Mouse (Mus musculus) liver, adult 2 months (tissue): ENCODE results near the gene Ttc21a. TPM values are rescaled to one million over a fixed set of nuclear protein-coding genes. Genes with fewer than 3 reads are reported as not detected.

Experiments used
- DNase-seq: peaks from one replicate; pipeline ENCODE4 v3.0.0-alpha.2; 2011; ENCODE audit warnings: low read depth, low spot score; ENCODE audit errors: extremely low read depth
- H3K27ac ChIP-seq: fragments of 200-500 bp; replicated peaks from 2 replicates; pipeline ENCODE4 v1.5.1; 2012; ENCODE audit warnings: low read depth, mild to moderate bottlenecking, control low read depth, inconsistent platforms, low read length; ENCODE audit not compliant: insufficient read depth
- H3K27me3 ChIP-seq: fragments of 200-500 bp; 2 replicates; pipeline ENCODE4 v1.6.1; 2012; ENCODE audit warnings: mild to moderate bottlenecking, moderate library complexity, low read length, inconsistent platforms; ENCODE audit not compliant: control insufficient read depth, insufficient read depth
- H3K36me3 ChIP-seq: fragments of 200-500 bp; 2 replicates; pipeline ENCODE4 v1.6.1; 2012; ENCODE audit warnings: low read length, inconsistent platforms; ENCODE audit not compliant: control insufficient read depth, insufficient read depth
- H3K4me1 ChIP-seq: fragments of 200-500 bp; 2 replicates; pipeline ENCODE4 v1.6.1; 2011; ENCODE audit warnings: low read length; ENCODE audit not compliant: control insufficient read depth, insufficient read depth
- H3K4me3 ChIP-seq: fragments of 200-500 bp; 2 replicates; pipeline ENCODE4 v1.5.1; 2011; ENCODE audit warnings: low read depth, mild to moderate bottlenecking, control low read depth, low read length, moderate library complexity; ENCODE audit not compliant: insufficient read depth
- H3K79me2 ChIP-seq: fragments of 200-500 bp; 2 replicates; pipeline ENCODE4 v1.6.1; 2012; ENCODE audit warnings: inconsistent platforms, mild to moderate bottlenecking, low read length, moderate library complexity; ENCODE audit not compliant: control insufficient read depth, insufficient read depth
- H3K9ac ChIP-seq: fragments of 200-500 bp; 2 replicates; pipeline ENCODE4 v1.6.1; 2012; ENCODE audit warnings: low read depth, mild to moderate bottlenecking, control low read depth, inconsistent platforms, low read length
- CTCF ChIP-seq: fragments of 200-500 bp; IDR thresholded peaks from 2 replicates; pipeline ENCODE4 v1.5.1; 2011; ENCODE audit warnings: low read depth, low read length, control low read depth
- POLR2A ChIP-seq: fragments of 200-500 bp; IDR thresholded peaks from 2 replicates; pipeline ENCODE4 v1.6.1; 2011; ENCODE audit warnings: low read length, control low read depth; ENCODE audit not compliant: insufficient read depth; ENCODE audit errors: extremely low read depth
- WGBS: fragments of 180-500 bp; shearing (Covaris S2); methylation state at CpG from one replicate; pipeline ENCODE4 v1.1.7; 2018; 5-methylcytosine and 5-hydroxymethylcytosine counted together
- polyA plus RNA-seq: library from polyadenylated mRNA; depleted of rRNA; stranded (reverse); fragments of >200 nt; gene quantifications from 2 replicates; pipeline ENCODE4 v1.2.3, GENCODE M21; 2012
- total RNA-seq: library from RNA; depleted of rRNA; stranded (reverse); fragments of >200 nt; gene quantifications from 2 replicates; pipeline ENCODE4 v1.2.3, GENCODE M21; 2014

Gene Ttc21a
- total and polyA plus RNA-seq, 2 experiments: not detected

DNA sequence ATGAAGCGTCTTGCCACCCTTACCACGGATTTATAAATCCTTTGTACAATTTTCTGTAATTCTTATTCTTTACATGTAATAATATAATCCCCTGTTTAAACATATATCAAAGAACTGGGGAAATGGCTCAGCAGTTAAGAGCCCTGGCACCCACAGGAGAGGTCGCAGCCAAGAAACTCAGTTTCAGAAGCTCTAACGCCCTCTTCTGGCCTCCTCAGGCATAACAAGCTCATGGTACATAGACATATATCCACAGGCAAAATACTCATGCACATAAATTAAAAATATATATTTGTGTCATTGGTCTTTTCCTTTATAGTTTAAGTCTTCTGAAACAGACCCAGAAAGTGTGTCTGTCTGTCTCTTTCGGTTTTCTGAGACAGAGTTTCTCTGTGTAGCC is 37.2 kb downstream of the Ttc21a start:
- Histone ChIP-seq H3K4me1 (peaks cover 29% of the 10 kb centered on the region), H3K27me3 (no peaks in the 10 kb centered on the region), H3K79me2 (peaks cover 26% of the 10 kb centered on the region), H3K4me3 (no peak overlapping the region), H3K27ac (no peak overlapping the region), H3K9ac (no peak overlapping the region), H3K36me3 (peaks cover 25% of the 10 kb centered on the region)
- DNase-seq: no peak
- WGBS: 79% methylated on average over 5 of the region's 5 CpGs
- TF ChIP-seq CTCF: peak; percentile 44
- no peak for TF ChIP-seq POLR2A

DNA sequence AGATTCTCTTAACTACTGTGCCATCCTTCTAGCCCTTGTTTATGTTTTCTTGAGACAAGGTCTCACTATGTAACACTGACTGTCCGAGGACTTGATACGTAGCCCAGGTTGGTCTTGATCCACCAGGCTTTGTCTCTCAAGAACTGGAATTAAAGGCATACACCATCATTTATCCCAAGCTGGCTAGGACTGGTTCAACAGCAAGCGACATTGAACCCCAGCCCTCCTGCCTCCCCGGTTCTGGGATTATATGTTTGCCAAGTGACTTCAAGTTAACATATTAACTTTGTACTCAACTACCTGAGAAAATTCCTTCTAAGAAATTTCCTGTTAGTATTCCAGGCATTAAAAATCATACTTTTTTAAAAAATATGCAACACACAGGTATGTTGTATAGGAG is 37.9 kb downstream of the Ttc21a start:
- Histone ChIP-seq H3K27me3 (no peaks in the 10 kb centered on the region), H3K9ac (no peak overlapping the region), H3K79me2 (peaks cover 31% of the 10 kb centered on the region), H3K4me3 (no peak overlapping the region), H3K36me3 (peaks cover 25% of the 10 kb centered on the region), H3K4me1 (peaks cover 34% of the 10 kb centered on the region), H3K27ac (no peak overlapping the region)
- DNase-seq: no peak
- no peak for TF ChIP-seq POLR2A
- no peak for TF ChIP-seq CTCF
- WGBS: 59% methylated on average over 4 of the region's 4 CpGs

DNA sequence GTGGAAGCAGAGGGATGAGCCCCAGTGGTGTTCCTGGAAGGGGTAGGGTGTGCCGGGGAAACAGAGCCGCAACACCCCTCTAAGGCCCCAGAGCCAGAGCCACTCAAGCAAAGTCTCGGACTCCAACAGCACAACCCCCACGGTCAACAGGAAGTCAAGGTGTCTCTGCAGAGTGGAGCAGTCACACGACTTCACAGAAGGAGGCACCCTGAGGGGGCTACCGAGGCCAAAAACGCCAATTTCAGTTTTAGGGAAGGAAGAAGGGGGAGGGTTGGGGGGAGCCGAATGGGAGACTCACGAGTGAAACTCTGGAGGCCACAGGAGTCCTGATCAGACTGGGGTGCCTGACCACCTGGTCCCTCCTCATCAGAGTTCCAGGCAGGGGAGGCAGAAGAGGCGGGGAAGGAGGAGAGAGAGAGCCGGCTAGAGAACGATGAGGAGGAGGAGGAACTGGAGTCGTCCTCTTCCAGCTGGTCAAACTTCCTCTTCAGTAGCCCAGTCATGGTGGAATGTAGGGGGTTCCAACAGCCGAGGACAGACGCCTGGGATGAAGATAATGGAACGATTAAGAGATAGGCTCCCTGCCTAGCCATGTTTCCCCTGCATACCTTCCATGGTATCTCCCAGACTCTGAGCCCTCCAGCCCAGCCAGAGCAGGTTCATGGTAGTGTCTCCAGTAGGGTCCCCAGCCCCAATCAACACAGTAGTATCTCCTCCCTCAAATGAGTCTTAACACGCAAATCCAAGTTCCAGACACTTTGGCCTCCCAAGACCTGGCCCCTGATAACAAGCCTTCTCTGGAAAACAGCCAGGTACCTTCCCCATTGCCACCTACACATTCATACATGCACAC is 39.5 kb downstream of the Ttc21a start:
- Histone ChIP-seq H3K27me3 (no peaks in the 10 kb centered on the region), H3K27ac (peak overlapping the region; percentile 32; the same call in 1 of the 2 replicates), H3K79me2 (peaks cover 46% of the 10 kb centered on the region), H3K36me3 (peaks cover 21% of the 10 kb centered on the region), H3K4me3 (no peak overlapping the region), H3K4me1 (peaks cover 36% of the 10 kb centered on the region), H3K9ac (no peak overlapping the region; the same call in 1 of the 2 replicates)
- 62% methylated on average over 17 of the region's 17 CpGs for WGBS
- no peak for TF ChIP-seq CTCF
- no peak for TF ChIP-seq POLR2A
- no peak for DNase-seq

DNA sequence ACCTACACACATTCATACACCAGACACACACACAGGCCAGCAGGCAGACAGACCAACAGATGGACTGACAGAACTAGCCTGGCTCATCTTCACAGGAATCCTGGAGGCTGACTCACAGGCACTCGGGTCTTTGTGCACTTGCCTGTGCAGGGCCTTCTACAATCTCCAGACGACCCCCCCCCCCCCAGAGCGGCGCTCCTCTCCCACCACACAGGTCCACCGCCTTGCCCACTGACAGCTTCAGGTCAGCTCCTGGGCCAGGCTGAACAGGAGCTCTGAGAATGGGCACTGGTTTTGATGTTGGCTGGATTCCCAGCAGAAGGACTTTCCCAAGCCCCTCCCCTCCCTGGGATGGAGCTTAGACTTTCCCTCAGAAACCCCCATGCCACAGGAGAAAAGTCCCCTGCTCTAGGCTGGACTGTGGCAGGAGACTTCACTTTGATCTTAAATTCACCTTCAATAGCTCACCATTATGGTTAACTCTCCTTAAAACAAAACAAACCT is 40.2 kb downstream of the Ttc21a start:
- DNase-seq: peak; percentile 46
- Histone ChIP-seq H3K9ac (no peak overlapping the region), H3K36me3 (peaks cover 16% of the 10 kb centered on the region), H3K4me1 (peaks cover 33% of the 10 kb centered on the region), H3K27ac (peak overlapping the region; percentile 32; the same call in 1 of the 2 replicates), H3K27me3 (no peaks in the 10 kb centered on the region), H3K4me3 (no peak overlapping the region), H3K79me2 (peaks cover 50% of the 10 kb centered on the region)
- TF ChIP-seq CTCF: no peak
- no peak for TF ChIP-seq POLR2A
- 23% methylated on average over 5 of the region's 5 CpGs for WGBS

DNA sequence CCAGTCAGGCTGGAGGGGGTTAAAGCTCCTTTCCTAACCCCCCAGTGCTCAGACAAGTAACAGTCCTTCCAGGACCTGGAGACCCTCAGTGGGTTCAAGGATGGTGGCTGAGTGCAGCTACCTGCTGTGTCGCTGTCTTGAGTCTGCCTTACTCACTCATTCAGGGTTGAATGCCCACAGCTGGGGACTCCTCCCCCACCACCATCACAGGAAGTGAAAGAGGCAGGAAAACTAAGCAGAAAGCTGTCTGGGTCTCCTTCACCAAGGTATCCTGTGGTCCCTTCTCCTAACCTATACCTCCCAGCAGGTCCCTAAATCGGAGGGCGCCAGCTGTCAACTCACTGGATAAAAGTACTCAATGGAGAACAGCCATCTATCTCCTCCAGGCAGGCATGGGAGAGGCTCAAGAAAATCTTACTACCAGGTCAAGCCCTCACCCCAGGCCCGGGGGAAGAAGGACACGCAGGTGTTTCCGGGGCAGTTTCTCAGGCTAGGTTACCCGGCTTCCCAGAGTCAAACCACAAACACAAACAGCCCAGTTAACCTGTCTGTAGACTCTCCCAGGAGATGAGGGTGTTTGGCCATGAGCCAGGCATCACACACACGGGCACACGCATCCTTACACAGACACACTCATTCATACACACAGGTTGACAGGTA is 40.9 kb downstream of the Ttc21a start:
- Histone ChIP-seq H3K27ac (no peak overlapping the region), H3K79me2 (peaks cover 57% of the 10 kb centered on the region), H3K9ac (no peak overlapping the region), H3K4me1 (peaks cover 33% of the 10 kb centered on the region), H3K36me3 (peaks cover 16% of the 10 kb centered on the region), H3K27me3 (no peaks in the 10 kb centered on the region), H3K4me3 (no peak overlapping the region)
- no peak for DNase-seq
- TF ChIP-seq CTCF (no peak), POLR2A (no peak)
- 55% methylated on average over 9 of the region's 9 CpGs for WGBS

DNA sequence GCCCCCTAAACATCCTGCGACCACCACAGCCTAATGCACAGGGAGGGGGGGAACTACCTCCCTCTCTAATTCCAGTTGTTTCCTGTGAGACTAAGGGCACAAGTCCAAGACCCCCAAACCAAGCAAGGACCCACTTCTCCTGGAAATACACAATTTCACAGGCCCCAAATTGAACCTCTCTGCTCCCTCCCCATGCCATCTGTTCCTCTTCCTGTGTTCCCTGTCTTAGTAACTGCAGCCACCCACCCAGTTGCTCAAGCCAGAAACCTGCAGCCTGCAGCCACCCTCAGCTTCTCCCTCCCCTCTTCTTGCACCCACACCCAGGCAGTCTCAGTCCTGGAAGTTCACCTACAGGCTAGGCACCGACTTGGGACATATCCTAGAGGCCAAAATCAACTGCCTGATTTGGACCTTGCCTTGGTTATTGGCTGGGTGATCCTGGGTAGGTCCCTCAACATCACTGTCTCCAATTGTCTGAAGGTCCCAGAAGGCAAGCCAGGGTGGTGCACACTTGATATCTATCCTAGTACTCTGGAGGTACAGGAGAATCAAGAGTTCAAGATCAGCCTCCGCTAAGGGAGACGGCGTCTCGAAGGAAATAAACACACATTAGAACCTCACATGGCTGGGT is 41.5 kb downstream of the Ttc21a start:
- DNase-seq: peak; percentile 56
- Histone ChIP-seq H3K79me2 (peaks cover 60% of the 10 kb centered on the region), H3K4me3 (no peak overlapping the region), H3K4me1 (peaks cover 33% of the 10 kb centered on the region), H3K36me3 (peaks cover 14% of the 10 kb centered on the region), H3K27ac (0 out of 2 replicates have a peak overlapping the region, but pooled peaks have one; percentile 6), H3K9ac (peak overlapping the region; percentile 21; the same call in 1 of the 2 replicates), H3K27me3 (no peaks in the 10 kb centered on the region)
- TF ChIP-seq POLR2A (no peak), CTCF (no peak)
- 67% methylated on average over 6 of the region's 6 CpGs for WGBS
